Mouse (Mus musculus): Measurements from ENCODE around the gene Itga2.

DNA sequence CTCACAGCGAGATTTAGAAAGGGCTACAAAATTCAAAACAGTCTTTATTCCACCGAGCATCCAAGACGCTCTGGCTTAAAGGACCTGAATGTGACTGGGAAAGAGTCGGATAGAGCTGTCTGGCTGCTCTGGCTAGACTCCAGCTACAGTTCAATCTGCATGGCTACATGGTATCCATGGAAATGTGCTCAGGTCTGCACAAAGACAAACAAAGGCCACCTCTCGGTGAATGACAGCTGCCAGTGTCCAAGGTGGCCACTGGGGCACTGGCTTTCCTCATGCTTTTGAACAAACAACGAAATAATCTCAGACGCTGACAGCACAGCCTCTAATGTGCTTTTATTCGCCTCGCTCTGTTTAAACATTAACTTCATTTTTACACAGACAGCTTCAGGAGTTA, 8.6 kb downstream of the Itga2 start:
- no peak for TF ChIP-seq POLR2A (IDR thresholded peaks at IDR 0.05; ENCODE audit: extremely low read depth, insufficient read depth, low read length)
- TF ChIP-seq CTCF (IDR thresholded peaks at IDR 0.05; ENCODE audit: extremely low read depth, insufficient read depth, low read length): no peak

All from cortical plate, adult 2 months (tissue).